Mouse (Mus musculus) liver, embryonic 14.5 days (tissue): Measurements from ENCODE around the gene Ap5z1.

Experiments used
- CTCF ChIP-seq: IDR thresholded peaks from 2 replicates; pipeline ENCODE4 v1.5.1; 2016; ENCODE audit warnings: antibody characterized with exemption, low read depth, control low read depth
- EP300 ChIP-seq: IDR thresholded peaks from 2 replicates; pipeline ENCODE4 v1.6.1; 2016; ENCODE audit warnings: antibody characterized with exemption, low read depth

DNA sequence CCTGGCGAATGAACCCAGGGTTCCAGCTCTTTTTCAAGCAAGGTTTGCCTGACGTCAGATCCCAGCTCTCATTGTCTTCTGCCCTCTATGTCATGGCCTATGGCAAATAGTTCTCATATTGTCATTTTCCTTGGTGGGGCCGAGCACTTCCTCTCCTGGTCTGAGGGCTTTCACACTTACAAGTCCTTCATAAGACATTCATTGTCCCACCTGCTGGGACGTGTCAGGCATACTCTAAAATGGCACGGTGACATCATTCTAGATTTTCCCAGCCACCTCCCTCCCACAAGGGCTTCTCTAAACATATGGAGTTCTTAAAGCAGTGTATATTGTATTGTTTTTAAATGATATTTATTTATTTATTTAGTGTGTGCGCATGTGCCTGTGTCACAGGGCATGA lies 35.1 kb upstream of the Ap5z1 start:
- TF ChIP-seq CTCF, result no peak
- no peak for TF ChIP-seq EP300
